Mouse (Mus musculus) myocyte (in vitro differentiated cells): ENCODE measurements around the gene Shq1. TPM values are rescaled to one million over a fixed set of nuclear protein-coding genes. Genes with fewer than 3 reads are reported as not detected.

ENCODE experiments used
- H3K27me3 ChIP-seq: one replicate; pipeline ENCODE4 v1.6.1; 2011; ENCODE audit not compliant: control insufficient read depth, insufficient read depth, insufficient read length
- H3K36me3 ChIP-seq: one replicate; pipeline ENCODE4 v1.6.1; 2011; ENCODE audit not compliant: control insufficient read depth, insufficient read depth
- H3K4me2 ChIP-seq: one replicate; pipeline ENCODE4 v1.6.1; 2011; ENCODE audit warnings: low read depth, control low read depth
- H3K4me3 ChIP-seq: one replicate; pipeline ENCODE4 v1.5.1; 2011; ENCODE audit warnings: mild to moderate bottlenecking, control low read depth, moderate library complexity
- H3K79me2 ChIP-seq: one replicate; pipeline ENCODE4 v1.6.1; 2011; ENCODE audit not compliant: control insufficient read depth, insufficient read depth
- H3ac ChIP-seq: one replicate; pipeline ENCODE4 v1.6.1; 2011; ENCODE audit not compliant: control insufficient read depth, insufficient read length
- CEBPB ChIP-seq: IDR thresholded peaks from 2 replicates; pipeline ENCODE4 v1.6.1; 2011; ENCODE audit warnings: mild to moderate bottlenecking, moderate library complexity; ENCODE audit not compliant: poor library complexity, insufficient read depth, severe bottlenecking
- E2F4 ChIP-seq: IDR thresholded peaks from one replicate; pipeline ENCODE4 v1.6.1; 2011; ENCODE audit warnings: mild to moderate bottlenecking, control low read depth, moderate library complexity; ENCODE audit not compliant: insufficient read depth
- MAX ChIP-seq: IDR thresholded peaks from one replicate; pipeline ENCODE4 v1.6.1; 2011; ENCODE audit warnings: low read depth, mild to moderate bottlenecking, control low read depth
- MYOD1 ChIP-seq, 3 experiments: IDR thresholded peaks; one replicate each; pipeline ENCODE4 v1.6.1; 2011; ENCODE audit warnings: control low read depth in 2 of 3, low read depth in 2 of 3, mild to moderate bottlenecking in 2 of 3, moderate library complexity in 1 of 3; ENCODE audit not compliant: insufficient read length in 2 of 3, control insufficient read depth in 1 of 3
- MYOG ChIP-seq, 3 experiments: IDR thresholded peaks; one replicate each; pipeline ENCODE4 v1.6.1; 2011; ENCODE audit warnings: control low read depth in 2 of 3, low read depth in 2 of 3, mild to moderate bottlenecking in 2 of 3; ENCODE audit not compliant: insufficient read length in 2 of 3, control insufficient read depth in 1 of 3, insufficient read depth in 1 of 3
- POLR2A ChIP-seq: IDR thresholded peaks from one replicate; pipeline ENCODE4 v1.6.1; 2011; ENCODE audit warnings: low read depth, mild to moderate bottlenecking, control low read depth, moderate library complexity; ENCODE audit not compliant: insufficient read length
- POLR2AphosphoS2 ChIP-seq: IDR thresholded peaks from one replicate; pipeline ENCODE4 v1.6.1; 2011; ENCODE audit warnings: low read depth, control low read depth; ENCODE audit not compliant: insufficient read length
- REST ChIP-seq: IDR thresholded peaks from one replicate; pipeline ENCODE4 v1.6.1; 2011; ENCODE audit warnings: mild to moderate bottlenecking, control low read depth, moderate library complexity; ENCODE audit not compliant: insufficient read depth, insufficient read length
- SRF ChIP-seq: IDR thresholded peaks from one replicate; pipeline ENCODE4 v1.6.1; 2011; ENCODE audit warnings: low read depth; ENCODE audit not compliant: control insufficient read depth, insufficient read length
- TCF12 ChIP-seq: IDR thresholded peaks from one replicate; pipeline ENCODE4 v1.6.1; 2011; ENCODE audit warnings: mild to moderate bottlenecking, control low read depth; ENCODE audit not compliant: poor library complexity, insufficient read depth, severe bottlenecking
- TCF3 ChIP-seq: IDR thresholded peaks from one replicate; pipeline ENCODE4 v1.6.1; 2011; ENCODE audit warnings: low read depth, control low read depth; ENCODE audit not compliant: insufficient read length
- USF1 ChIP-seq: IDR thresholded peaks from one replicate; pipeline ENCODE4 v1.6.1; 2011; ENCODE audit warnings: low read depth, mild to moderate bottlenecking, control low read depth, moderate library complexity
- polyA plus RNA-seq: library from polyadenylated mRNA; unstranded; fragments of >200 nt; fragmentation: generic; extraction: Trizol; gene quantifications from one replicate; pipeline ENCODE4 v1.2.1, GENCODE M21; 2012; ENCODE audit warnings: missing spikeins

The Shq1 gene
- polyA plus RNA-seq, 1 experiment = 6.6 TPM

GRCm38 (mm10) chr6:100521615-100522398 lies 149.2 kb downstream of the Shq1 start:
- peaks cover 29% of the 10 kb centered on the region for H3K27me3 ChIP-seq

GRCm38 (mm10) chr6:100520558-100521099 lies 150.3 kb downstream of the Shq1 start:
- no peaks in the 10 kb centered on the region for H3K36me3 ChIP-seq
- TF ChIP-seq POLR2AphosphoS2 = no peak
- TF ChIP-seq POLR2A = no peak
- no peak for TF ChIP-seq MYOD1 (IDR thresholded peaks at IDR 0.05; ENCODE audit: control insufficient read depth in 1 of 3, insufficient read length in 2 of 3, low read depth in 2 of 3)
- TF ChIP-seq CEBPB = no peak
- no peak for TF ChIP-seq E2F4
- no peak for TF ChIP-seq USF1
- no peak for TF ChIP-seq TCF3
- TF ChIP-seq MAX = no peak
- no peak for TF ChIP-seq MYOG (IDR thresholded peaks at IDR 0.05; ENCODE audit: control insufficient read depth in 1 of 3, insufficient read depth in 1 of 3, insufficient read length in 2 of 3, low read depth in 2 of 3)
- TF ChIP-seq TCF12 = no peak
- no peak for TF ChIP-seq SRF
- TF ChIP-seq REST = no peak
- no peak overlapping the region for H3K4me3 ChIP-seq
- H3K27me3 ChIP-seq = peaks cover 34% of the 10 kb centered on the region
- H3ac ChIP-seq = no peak overlapping the region
- no peak overlapping the region for H3K4me2 ChIP-seq
- no peaks in the 10 kb centered on the region for H3K79me2 ChIP-seq

More at GRCm38 (mm10) chr6:100521615-100522398, 149.2 kb downstream of the Shq1 start:
- no peaks in the 10 kb centered on the region for H3K36me3 ChIP-seq
- no peak overlapping the region for H3K4me3 ChIP-seq
- no peak for TF ChIP-seq POLR2A
- TF ChIP-seq E2F4 = no peak
- TF ChIP-seq REST = no peak
- TF ChIP-seq MYOD1 (IDR thresholded peaks at IDR 0.05; ENCODE audit: control insufficient read depth in 1 of 3, insufficient read length in 2 of 3, low read depth in 2 of 3) = no peak
- no peak for TF ChIP-seq POLR2AphosphoS2
- TF ChIP-seq SRF = no peak
- TF ChIP-seq MYOG (IDR thresholded peaks at IDR 0.05; ENCODE audit: control insufficient read depth in 1 of 3, insufficient read depth in 1 of 3, insufficient read length in 2 of 3, low read depth in 2 of 3) = no peak
- no peak overlapping the region for H3ac ChIP-seq
- no peak overlapping the region for H3K4me2 ChIP-seq
- no peaks in the 10 kb centered on the region for H3K79me2 ChIP-seq

- no peak for TF ChIP-seq TCF12
- TF ChIP-seq REST = no peak
- TF ChIP-seq TCF3 = no peak
- no peak for TF ChIP-seq MAX
- TF ChIP-seq POLR2AphosphoS2 = no peak
- no peak for TF ChIP-seq CEBPB
- TF ChIP-seq MYOG (IDR thresholded peaks at IDR 0.05; ENCODE audit: control insufficient read depth in 1 of 3, insufficient read depth in 1 of 3, insufficient read length in 2 of 3, low read depth in 2 of 3) = no peak
- TF ChIP-seq SRF = no peak
- TF ChIP-seq USF1 = no peak
- Histone ChIP-seq H3K4me2 (no peak overlapping the region), H3K27me3 (peaks cover 37% of the 10 kb centered on the region), H3K79me2 (no peaks in the 10 kb centered on the region), H3K36me3 (no peaks in the 10 kb centered on the region), H3K4me3 (no peak overlapping the region), H3ac (no peak overlapping the region)
Measured at GRCm38 (mm10) chr6:100519837-100520236, 151.1 kb downstream of the Shq1 start.

Other genes with a start within 250 kb of the Shq1 start
- gene Gxylt2, start 33.6 kb upstream of the Shq1 start, polyA plus RNA-seq = 2.2 TPM
- gene Ppp4r2, start 162.5 kb upstream of the Shq1 start, polyA plus RNA-seq = 19.1 TPM